Mouse (Mus musculus): ENCODE results near the gene Atp8a2.
"Not testable (repeated sequence)": the region's sequence is repeated elsewhere in the genome, so short reads cannot be mapped to it uniquely, and the experiment has no call there.

The Atp8a2 gene

DNA sequence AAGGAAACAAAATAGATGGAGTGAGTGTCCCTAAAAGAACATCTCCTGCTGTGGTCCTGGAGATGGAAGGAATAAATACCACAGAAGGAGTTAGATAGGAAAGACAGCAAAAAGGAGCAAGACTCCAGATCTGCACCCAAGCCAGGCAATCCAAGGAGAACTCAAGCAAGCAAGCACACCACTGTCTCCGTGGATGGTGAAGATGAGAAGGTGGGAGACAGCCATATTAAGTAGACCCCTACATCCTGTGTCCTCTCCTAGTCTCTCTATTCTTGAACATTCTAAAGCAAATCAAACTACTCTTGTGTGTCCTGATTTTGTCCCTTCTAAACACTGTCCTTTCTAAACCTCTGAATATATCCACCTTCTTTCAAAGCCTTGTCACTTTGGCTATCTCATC lies 552.8 kb downstream of the Atp8a2 start:
- DNase-seq (ENCODE audit: low spot score) = no peak

DNA sequence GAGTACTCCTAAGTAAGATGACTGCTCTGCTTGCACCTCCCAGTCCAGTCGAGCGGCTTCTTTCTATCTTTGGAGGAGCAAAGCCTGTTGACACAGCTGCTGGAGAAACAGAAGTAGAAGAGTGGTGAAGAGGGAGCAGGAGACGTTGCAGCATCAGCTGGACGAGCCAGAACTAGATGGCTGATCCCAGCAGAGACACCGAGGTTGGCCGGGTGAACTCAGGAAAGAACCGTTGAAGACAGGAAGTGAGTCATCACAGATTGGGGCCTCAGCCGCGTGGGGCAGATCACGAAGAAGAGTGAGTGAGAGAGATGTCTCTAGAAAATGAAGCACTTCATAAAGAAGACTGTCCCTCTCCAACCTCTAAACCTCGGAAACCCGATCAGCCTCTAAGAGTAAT lies 553.4 kb downstream of the Atp8a2 start:
- DNase-seq (ENCODE audit: low spot score) = no peak

DNA sequence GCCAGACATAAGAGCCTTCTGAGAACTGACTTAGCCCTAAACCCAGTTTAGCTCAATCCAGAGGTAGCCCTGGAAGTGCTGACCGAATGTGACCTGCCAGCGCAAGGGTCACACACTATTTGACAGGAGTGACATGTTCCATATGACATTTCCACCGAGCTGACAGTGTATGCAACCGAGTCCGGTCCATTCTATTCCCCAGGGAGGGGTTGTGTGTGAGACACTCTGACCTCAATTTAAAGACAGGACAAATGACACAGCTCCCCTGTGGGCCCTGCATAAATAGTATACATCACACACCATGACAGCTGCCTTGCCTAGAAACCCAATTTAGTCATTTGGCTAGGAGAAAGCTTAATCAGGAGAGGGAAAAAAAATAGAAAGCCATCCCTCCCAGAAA lies 555.1 kb downstream of the Atp8a2 start:
- peak; percentile 70 for DNase-seq (ENCODE audit: low spot score)

DNA sequence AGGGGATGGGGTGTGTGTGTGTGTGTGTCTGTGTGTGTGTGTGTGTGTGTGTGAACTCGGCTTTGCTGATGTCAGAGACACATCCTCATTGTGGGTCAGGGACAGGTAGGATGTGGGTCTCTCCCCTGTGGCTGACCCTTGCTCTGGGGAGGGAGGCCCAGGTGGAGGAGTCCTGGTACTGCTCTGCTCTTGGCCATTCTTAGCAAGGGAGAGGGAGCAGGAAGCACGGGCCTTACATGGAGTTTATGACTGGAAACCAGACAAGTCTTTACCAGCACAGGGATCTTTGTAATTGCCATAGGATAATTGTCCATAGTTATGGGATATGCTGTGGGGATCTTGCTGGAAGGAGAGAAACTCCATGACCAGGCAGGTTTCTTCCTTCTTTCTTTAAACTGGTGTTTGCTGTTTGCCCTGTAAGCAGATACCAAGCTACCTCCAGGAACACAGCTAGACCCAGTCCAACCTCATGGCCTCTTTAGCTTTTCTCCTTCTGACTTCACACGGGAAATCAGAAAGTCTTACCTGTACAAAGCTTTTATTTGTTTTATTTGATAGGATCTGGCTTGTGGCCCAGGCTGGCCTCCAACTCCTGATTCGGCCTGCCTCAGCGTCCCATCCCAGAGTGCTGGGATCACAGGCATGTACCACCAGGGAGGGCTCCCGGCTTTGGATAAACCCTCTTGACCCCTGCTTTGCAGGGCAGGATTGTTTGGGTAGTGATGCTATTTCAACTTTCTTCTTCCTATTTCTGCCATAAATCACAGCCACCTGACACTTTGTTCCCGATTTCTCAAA lies 557.9 kb downstream of the Atp8a2 start:
- peak; percentile 43 for DNase-seq (ENCODE audit: low spot score)

DNA sequence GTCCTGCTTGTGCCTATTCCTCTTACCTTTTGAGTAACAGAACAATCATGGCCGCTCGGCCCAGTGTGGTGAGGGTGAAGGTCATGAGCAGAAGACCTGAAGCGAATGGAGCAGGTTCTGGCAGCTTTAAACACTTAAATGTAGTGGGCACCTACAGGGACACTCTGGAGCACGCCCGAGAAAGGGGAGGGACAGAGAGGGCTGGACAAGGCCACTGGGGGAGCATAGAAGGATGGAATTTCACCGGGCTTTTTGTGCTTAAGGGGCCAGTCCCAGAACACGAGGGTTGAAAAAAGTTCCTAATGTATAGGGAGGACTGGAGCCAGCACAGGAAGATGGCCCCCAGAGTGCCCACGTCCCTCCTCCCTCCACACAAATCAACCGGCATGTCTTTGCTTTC lies 563.0 kb downstream of the Atp8a2 start:
- no peak for DNase-seq (ENCODE audit: low spot score)

DNA sequence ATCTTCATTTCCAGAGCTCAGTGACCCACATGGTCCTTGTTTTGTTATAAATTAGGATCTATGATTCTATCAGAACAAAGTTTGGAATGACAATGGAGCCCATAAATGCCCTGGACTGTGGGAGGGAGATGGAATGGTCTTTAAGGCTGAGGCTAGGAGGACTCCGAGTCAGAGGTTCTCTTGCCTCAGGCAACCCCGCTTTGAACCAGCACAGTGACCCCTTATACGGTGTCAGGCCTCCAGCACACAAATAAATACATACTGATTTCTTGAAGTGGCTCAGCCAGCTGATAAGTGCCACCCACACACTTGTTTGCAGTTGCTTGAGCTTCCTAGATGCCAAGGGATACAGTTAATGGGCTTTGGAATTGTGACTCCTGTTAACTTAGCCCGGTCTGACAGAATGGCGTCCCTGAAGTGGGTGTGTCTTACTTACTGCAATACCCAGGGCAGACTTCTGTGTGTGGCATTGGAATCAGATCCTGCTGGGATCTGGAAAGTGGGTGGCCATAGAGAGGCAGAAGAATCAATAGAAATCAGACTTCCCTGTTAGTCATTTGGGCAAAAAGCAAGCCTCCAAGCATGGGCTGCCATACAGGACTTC lies 563.6 kb downstream of the Atp8a2 start:
- no peak for DNase-seq (ENCODE audit: low spot score)

DNA sequence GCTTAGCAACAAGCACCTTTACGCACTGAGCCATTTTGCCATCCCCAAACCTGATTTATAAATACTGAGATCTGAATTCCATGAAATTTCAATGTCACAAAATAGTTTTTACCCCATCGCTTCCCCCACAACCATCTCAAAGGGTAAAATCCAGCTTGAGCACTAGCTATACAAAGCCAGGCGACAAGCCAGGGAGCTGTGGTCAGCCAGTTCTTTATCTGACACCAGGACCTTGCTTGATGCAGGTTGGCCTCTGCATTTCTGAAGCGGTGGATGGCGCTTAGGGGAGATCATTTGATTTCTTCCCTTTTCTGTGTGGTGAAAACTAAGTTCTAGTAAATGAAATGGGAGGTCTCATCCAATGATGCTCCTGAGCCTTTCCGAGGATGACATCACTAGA lies 564.9 kb downstream of the Atp8a2 start:
- DNase-seq (ENCODE audit: low spot score) = no peak

DNA sequence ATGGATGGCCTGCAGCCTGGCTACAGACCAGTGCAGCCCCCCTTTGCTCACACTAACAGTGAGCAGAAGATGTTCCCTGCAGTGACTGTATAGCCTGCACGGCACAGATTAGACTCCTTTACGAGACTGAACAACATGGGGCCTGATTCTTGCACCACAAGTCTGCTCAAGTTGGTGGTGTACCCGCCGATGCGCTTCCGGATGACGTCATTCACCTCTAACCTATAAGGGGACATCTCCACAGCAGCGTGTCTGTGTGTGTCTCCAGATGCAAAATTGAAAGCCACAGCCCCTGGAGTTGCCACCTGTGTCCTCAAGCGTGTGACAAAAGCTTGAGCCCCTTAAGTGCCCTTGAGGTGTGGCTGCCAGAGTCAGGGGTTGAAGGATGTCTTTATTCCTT lies 566.9 kb downstream of the Atp8a2 start:
- DNase-seq (ENCODE audit: low spot score) = no peak

DNA sequence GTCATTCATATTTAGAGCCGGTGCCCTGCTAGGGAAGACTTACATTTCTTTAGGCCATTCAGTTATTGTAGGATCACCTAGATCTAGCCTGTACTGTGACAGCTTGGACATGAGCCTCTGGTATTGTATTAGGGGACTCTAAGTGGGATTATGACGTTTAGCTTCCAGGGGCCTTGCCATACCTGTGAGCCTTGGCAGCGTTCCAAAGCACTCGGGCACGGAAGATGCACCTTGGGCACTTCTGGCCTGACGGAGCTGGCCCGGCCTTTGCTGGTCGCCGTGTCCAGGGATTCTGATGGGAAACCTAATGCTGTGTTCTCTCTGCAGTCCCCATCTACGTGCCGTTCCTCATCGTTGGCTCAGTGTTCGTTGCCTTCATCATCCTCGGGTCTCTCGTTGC lies 567.7 kb downstream of the Atp8a2 start:
- DNase-seq (ENCODE audit: low spot score) = no peak

DNA sequence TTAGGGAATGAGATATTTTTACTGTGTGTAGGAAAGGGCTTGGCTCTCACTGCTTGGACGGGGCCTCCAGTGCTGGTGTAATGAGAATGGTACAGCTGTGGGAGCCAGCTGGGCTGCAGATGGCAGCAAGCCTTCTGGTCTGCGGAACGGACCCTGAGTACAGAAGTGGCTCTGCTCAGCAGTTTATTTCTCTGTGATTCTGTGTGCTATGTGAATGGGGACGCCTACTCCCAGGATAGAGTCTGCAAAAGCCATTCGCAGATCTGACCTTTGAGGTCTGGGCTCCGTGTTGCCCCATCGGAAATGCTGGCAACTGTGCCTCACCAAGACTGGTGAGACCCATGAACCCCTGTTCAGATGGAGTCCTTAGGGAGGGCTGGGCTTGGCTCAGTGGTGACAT lies 569.2 kb downstream of the Atp8a2 start:
- DNase-seq (ENCODE audit: low spot score) = peak; percentile 64

DNA sequence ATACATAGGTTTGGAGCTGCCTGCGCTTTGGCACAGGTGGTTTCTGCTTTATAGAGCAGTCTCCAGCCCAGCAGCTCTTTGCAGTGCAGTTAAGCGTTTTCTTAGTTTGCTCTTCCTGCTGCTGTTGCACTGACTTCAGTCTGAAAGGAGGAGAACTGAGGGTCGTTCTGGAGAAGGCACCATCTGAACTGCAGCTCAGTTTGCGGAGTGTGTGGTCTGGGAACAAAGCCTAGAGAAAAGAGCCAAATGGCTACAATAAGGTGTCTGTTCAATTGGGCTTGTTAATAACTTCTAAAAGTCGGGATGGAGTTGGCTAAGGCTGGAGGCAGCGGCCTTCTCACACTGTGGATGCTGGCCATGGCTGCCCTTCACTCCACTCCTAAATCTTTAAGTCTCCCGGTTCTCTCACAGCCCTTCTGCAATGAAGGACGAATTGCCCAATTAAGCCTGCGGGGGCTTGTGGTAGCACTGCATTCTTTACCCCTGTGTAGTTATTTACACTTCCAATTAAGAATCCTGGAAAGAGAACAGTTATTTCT lies 569.8 kb downstream of the Atp8a2 start:
- DNase-seq (ENCODE audit: low spot score) = no peak

DNA sequence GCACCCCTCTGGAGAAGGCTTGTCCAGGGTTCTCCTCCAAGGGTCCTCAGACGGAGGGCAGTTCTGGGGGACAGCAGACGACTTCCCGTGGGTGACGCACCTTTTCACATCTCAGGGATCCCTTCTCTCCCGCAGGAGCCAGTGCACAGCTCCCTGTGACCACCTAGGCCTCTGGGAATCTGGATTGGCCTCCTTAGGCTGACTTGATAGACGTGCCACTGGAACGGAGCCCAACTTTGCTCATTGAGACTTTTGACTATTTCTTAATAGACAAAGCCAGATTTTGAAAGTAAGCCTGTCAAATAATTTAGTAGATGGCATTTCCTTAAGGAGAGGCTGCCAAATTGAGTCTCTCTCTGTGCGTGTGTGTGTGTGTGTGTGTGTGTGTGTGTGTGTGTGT lies 570.3 kb downstream of the Atp8a2 start:
- no peak for DNase-seq (ENCODE audit: low spot score)

DNA sequence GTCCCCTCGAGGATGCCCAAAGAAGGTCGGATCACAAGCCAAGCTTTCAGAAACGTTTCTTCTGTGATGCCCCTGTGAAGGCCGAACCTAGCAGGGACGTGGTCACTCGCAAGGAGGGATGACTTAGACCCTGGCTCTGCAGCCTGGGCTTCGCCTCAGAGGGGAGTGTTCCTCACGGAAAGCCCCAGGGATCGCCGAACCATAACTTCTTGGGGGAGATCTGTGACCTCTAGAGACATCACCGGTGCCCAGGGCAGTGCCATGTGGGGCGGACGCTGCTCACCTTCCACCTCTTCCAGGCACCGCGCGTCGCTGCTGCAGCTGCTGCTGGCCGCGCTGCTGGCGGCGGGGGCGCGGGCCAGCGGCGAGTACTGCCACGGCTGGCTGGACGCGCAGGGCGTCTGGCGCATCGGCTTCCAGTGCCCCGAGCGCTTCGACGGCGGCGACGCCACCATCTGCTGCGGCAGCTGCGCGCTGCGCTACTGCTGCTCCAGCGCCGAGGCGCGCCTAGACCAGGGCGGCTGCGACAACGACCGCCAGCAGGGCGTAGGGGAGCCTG lies 571.1 kb downstream of the Atp8a2 start:
- peak; percentile 78 for DNase-seq (ENCODE audit: low spot score)

DNA sequence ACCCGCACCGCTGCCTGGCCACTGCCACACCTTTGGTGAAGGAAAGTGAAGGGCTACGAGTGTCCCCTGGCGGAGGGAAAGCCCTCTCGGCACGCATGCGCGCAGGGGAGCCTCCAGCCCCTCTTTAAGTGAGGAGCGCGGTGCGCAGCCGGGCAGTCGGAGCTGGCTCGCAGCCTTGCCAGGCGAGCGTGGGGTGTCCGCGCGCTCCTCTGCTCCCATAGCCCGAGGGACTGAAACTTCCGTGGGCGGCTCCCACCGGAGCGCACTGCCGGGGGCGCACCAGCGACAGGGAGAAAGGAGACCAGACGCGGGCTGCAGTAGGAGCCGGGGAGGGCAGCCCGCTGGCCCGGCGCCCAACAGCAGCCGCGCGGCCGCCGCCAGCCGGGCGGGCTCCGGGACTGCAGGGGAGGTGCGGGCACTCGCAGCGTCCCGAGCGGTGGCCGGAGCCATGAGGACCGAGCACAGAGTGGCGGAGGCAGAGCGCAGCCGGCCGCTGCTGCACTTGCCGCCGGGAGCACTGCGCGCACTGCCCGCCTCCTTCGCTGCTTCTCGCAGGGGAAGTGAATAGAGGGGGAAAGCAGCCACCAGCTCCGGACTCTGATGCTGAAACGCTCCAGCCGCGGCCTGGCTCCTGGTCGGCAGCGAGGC lies 571.7 kb downstream of the Atp8a2 start, which contains the start of gene Shisa2:
Shisa2 (plus strand) TSS at position 151 of the 648 bp plus-strand sequence.
- DNase-seq (ENCODE audit: low spot score) = peak; percentile 94

DNA sequence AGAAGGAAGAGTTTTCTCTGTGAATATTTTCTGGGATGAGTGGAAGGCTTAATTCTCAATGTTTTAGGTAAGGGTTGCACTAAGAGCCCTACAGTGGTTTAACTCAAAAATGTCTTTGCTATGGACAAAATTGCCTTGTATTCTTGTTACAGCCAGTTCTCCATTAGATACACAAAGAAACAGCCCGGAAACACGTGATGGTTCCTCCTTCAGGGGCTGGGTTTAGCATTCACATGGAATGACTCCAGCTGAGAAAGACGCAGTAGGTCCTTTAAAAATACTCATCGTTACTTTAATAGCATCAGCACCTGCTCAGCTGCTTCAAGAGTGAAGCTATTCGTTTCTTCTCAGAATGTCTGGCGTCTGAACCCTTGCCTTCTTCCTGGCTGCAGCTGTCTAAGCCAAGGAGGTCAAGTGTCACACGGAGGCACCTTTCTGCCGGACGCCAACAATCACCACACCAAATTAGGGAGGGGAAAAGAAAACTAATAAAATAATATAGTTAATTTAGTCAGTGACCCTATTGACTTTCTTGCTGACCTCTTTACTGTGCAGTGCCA lies 572.6 kb downstream of the Atp8a2 start:
- peak; percentile 58 for DNase-seq (ENCODE audit: low spot score)

DNA sequence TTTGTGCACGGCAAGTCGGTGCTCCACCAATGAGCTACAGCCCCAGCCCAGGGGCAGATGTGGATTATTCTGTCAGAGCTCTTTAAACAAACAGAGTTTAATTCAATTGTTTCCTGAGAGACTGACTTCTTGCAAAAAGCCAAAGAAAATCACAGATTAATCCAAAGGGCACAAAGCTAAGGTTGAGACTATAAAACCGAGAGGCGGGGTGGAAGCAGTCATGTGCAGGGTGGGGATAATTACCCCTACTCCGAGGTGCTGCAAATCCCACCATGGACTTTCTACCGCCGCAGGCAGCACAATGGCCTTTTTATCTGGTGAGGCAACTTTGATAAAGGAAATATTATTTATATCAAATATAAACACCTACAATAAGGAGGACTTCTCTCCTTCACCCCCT lies 580.2 kb downstream of the Atp8a2 start:
- no peak for DNase-seq (ENCODE audit: low spot score)

DNA sequence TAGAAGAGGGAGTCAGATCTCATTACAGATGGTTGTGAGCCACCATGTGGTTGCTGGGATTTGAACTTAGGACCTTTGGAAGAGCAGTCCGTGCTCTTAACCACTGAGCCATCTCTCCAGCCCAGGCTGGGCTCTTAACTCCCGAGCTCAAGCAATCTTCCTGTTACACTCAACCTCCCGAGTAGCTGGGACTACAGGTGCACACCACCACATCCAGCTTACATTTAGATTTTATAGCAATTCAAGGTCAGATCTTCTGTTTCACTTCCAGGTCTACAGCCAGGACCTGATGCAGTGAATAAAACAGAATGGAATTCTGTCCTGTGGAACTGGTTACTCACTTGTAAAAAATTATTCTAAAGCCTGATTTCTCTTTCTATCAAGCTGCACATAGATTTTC lies 582.8 kb downstream of the Atp8a2 start:
- not testable (repeated sequence) for DNase-seq (ENCODE audit: low spot score)

DNA sequence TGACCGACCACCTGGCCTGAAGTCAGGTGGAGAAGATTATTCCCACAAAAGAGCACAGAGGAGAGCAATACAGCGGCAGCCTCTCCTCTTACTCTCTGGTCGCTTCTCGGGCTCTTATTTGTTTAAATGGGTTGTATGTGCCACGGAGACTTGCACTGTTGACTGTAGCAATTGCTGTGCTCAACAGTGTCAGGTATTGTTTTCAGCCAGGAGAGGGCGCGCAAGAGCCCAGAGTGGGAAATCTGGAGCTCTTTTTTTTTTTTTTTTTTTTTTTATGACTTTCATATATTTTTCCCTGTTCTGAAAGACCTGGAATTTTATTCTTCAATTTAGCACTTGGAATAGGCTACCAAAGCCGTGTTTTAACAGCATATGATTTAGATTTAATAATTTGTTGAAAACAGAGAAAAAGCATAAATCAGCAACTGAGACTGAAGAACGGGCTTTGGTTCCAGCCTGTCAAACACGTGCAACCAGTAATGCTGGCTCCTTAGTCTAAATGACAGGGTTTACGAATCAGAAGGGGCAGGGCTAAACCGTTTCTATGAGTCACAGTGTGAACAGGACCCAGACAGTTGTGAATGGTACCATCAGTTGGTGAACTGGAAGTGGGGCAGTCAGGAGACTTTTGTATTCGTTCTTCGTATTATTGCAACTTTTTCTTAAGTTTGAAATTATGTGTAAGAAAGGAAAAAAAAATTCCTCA lies 583.9 kb downstream of the Atp8a2 start:
- peak; percentile 70 for DNase-seq (ENCODE audit: low spot score)

DNA sequence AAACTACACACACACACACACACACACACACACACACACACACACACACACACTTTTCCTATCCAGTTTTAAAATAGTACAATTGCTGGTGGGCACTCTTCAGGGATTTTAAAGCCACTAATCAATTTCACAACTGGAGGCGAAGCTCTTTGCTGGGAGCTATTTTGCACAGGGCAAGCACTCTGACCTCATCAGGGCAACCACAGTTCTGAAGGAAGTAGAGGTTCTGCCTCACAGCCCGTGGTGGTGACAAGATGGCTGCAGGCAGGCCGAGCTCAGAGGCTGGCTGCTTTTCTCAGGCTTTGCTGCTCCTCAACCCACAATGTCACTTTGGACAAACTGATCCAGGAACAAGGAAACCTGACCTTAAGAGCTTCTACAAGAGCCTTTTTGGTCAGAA lies 590.0 kb downstream of the Atp8a2 start:
- DNase-seq (ENCODE audit: low spot score) = peak; percentile 11

DNA sequence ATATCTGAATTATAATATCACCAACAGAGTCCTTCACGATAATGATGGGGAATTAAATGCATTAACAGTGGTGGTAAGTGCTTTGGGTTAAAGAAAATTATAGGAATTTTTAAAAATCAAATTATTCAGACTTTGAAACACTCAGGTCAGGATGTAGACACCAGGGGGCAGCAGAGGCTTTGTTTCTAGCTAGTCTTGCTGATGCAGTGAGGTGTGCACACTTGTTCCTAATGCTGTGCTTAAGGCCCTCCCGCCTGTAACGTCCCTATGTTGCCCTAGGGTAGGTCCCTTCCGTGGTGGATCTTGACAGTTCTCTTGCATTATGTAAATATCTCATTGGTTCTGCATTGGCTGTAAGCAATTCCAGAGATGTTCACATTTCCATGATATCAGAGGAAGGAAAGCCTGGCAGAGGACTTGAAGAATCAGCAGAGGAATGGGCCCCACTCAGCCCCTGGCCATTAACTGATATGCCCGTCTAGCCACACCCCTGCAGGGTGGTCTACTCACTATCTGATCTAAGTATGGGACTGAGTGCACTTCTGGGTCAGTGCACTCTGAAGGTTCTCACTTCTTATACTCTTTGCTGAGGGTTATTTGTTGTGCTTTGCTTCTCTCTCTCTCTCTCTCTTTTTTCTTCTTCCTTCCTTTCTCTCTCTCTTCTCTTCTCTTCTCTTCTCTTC lies 591.2 kb downstream of the Atp8a2 start:
- DNase-seq (ENCODE audit: low spot score) = peak; percentile 76

DNA sequence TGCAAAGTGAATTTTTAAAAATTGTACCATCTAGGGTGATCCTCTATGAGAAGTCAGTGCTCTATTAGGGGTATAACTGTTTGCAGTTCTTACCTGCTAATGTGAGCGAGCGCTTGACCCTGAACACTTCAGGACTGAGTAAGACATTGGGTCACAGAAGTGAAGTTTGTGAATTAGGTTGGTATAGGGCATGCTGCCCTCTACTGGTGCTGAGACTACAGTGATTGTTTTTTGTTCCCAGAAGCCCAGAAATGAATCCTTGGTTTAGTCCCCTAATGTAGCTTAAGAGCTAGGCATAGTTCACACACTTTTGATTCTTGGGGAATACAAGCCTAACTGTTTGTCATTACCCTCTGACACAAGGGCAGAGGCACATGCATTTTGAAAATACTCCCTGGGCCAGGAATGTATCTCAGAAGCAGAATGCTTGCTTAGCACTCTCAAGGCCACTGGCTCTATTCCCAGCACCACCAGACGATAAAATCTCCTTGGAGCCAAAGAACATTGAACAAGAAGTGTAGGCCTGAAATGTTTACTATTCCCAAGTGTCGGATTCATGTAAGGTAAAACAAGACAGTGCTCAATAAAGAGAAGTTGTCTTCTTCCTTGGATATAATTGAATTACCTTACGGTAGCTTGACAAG lies 592.9 kb downstream of the Atp8a2 start:
- peak; percentile 64 for DNase-seq (ENCODE audit: low spot score)
